Mouse (Mus musculus) limb, embryonic 12.5 days (tissue): ENCODE measurements at regions not wholly inside any gene's neighbourhood (a gene's known extent, or its start where the extent isn't known, plus 50 kb on each side); places are given as distances from the start of the nearest gene placed in this dataset.

ENCODE experiments used
- ATAC-seq: fragments of 200-750 bp; cut with Nextera tagmentation; 2 replicates; pipeline ENCODE4 v1.8.0; 2017; ENCODE audit warnings: low read depth, moderate TSS enrichment; ENCODE audit not compliant: insufficient number of reproducible peaks, insufficient read depth, low FRiP score, low TSS enrichment
- H3K27ac ChIP-seq: fragments of 300-500 bp; sonication (generic); 2 replicates; pipeline ENCODE4 v1.5.1; 2016; ENCODE audit warnings: mild to moderate bottlenecking, moderate library complexity
- H3K27me3 ChIP-seq: fragments of 300-500 bp; sonication (generic); 2 replicates; pipeline ENCODE4 v1.6.1; 2016; ENCODE audit warnings: mild to moderate bottlenecking, moderate library complexity
- H3K36me3 ChIP-seq: fragments of 300-500 bp; sonication (generic); 2 replicates; pipeline ENCODE4 v1.6.1; 2016; ENCODE audit warnings: mild to moderate bottlenecking, moderate library complexity
- H3K4me1 ChIP-seq: fragments of 300-500 bp; sonication (generic); replicated peaks from 2 replicates; pipeline ENCODE4 v1.6.1; 2016
- H3K4me2 ChIP-seq: fragments of 300-500 bp; sonication (generic); 2 replicates; pipeline ENCODE4 v1.6.1; 2016; ENCODE audit warnings: mild to moderate bottlenecking, moderate library complexity
- H3K4me3 ChIP-seq: fragments of 300-500 bp; sonication (generic); replicated peaks from 2 replicates; pipeline ENCODE4 v1.5.1; 2016; ENCODE audit warnings: mild to moderate bottlenecking
- H3K9ac ChIP-seq: fragments of 300-500 bp; sonication (generic); replicated peaks from 2 replicates; pipeline ENCODE4 v1.6.1; 2016; ENCODE audit warnings: mild to moderate bottlenecking, moderate library complexity
- H3K9me3 ChIP-seq: fragments of 300-500 bp; sonication (generic); 2 replicates; pipeline ENCODE4 v1.6.1; 2016; ENCODE audit warnings: mild to moderate bottlenecking, moderate library complexity
- WGBS: fragments of 180-500 bp; shearing (Covaris S2); methylation state at CpG from one replicate; pipeline ENCODE4 v1.1.7; 2016; 5-methylcytosine and 5-hydroxymethylcytosine counted together

DNA sequence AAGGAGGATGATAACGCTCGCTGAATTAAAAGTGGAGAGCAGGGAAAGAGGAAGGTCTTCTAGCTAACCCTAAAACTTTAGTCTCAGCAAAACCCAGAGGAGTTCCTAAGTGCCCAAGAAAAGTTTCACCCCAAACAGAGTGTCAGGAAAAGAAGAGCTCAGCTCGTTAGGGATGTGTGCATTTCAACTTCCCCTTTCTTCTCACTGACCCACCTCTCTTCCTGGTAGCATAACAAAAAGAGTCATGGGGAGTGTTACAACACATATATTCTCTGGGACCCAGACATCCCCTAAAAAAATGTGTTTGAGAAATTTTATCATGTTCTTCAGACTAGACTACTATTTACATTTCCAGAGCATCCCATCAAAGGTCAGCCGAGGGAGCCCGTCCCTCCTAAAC, 432.6 kb downstream of the Mctp2 start:
- Histone ChIP-seq H3K4me2 (no peak overlapping the region), H3K27ac (no peak overlapping the region), H3K27me3 (0 out of 2 replicates have a peak, but pooled peaks cover under 1% of the 10 kb centered on the region), H3K9ac (no peak overlapping the region), H3K36me3 (no peaks in the 10 kb centered on the region), H3K9me3 (no peaks in the 10 kb centered on the region), H3K4me1 (no peaks in the 10 kb centered on the region), H3K4me3 (no peak overlapping the region)
- 81% methylated on average over 5 of the region's 5 CpGs for WGBS
- no peak for ATAC-seq

DNA sequence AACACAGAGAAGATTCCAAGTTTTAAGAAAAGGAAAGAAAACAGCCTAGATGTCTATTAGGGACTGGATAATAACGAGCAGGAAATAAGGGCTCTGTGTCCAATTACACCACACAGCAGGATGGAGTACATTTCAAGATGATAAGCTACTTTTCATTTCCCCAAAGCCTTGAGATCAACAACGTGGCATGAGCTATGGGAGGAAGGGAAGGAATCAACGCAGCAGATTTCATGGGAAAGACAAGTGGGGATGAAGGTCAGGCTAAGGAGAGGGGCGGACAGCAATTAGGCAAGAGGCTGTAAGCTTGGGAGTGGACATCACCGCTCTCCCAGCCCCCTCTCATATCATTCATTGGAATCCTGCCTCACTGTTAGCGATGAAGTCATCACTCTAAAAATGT, 433.5 kb downstream of the Mctp2 start:
- Histone ChIP-seq H3K36me3 (no peaks in the 10 kb centered on the region), H3K27me3 (peaks cover 6% of the 10 kb centered on the region), H3K4me3 (no peak overlapping the region), H3K9me3 (no peaks in the 10 kb centered on the region), H3K9ac (no peak overlapping the region), H3K4me2 (no peak overlapping the region), H3K4me1 (no peaks in the 10 kb centered on the region), H3K27ac (no peak overlapping the region)
- no peak for ATAC-seq
- 43% methylated on average over 6 of the region's 6 CpGs for WGBS

DNA sequence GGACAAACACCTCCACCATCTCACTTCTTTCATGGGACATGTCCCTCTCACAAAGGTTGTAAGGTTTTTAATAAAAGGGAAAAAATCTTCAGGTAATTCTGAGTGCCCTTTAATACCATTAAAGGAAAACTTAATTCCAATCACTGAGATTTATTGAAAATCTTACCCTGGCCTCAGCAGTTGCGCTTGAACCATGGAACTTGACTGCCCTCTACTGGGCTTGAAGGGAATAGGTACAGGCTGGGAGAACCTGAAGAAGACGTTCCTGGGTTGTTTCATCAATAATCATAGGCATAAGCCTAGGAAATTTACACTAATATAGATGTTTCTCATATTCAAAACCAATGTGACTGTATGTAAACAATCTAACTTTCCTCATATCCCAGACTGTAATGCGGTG, 439.3 kb downstream of the Mctp2 start:
- Histone ChIP-seq H3K9me3 (no peaks in the 10 kb centered on the region), H3K4me1 (peaks cover 5% of the 10 kb centered on the region; the same call in 1 of the 2 replicates), H3K4me3 (no peak overlapping the region), H3K36me3 (no peaks in the 10 kb centered on the region), H3K9ac (no peak overlapping the region), H3K4me2 (no peak overlapping the region), H3K27me3 (peaks cover 14% of the 10 kb centered on the region), H3K27ac (no peak overlapping the region)
- no peak for ATAC-seq
- 15% methylated on average over 3 of the region's 3 CpGs for WGBS

DNA sequence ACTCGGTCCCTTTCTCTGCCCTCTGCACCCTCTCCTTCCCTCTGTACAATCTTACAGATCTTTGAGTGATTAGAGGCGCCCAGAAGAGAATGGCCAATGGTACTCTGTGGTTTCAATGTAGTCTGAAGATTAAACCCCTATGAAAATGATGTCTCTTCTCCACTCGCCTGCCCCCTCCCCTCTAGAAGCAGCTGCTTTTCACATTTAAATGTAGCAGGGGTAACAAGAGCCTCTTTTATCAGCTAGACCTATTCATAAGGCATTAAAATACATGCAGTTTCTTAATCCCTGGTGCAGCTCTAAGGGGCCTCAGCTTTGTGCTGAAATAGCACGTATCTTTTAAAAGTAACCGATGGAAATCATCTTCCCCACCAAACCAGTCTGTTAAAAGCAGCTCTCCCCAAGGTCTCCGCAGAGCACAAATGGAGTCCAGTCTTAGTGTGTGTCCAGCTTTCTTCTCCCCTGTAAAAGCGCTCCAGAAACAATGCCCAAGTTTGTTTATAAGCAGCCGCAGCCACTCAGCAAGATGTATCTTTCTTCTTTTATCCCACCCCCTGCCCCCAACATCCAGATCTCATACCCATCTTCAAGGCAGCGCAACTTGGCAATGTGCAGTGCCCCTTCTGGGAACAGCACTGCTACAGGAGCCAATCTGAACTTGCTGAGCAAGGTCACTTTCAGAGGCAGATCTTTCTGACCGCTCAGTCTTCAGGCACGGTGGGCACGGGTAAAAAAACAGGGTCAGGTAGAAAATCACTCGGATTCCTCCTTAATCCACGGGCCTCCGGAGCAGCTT, 440.8 kb downstream of the Mctp2 start:
- ATAC-seq: no peak
- WGBS: 47% methylated on average over 15 of the region's 15 CpGs
- Histone ChIP-seq H3K9me3 (no peaks in the 10 kb centered on the region), H3K27me3 (peaks cover 14% of the 10 kb centered on the region), H3K36me3 (no peaks in the 10 kb centered on the region), H3K27ac (no peak overlapping the region), H3K4me2 (no peak overlapping the region), H3K4me1 (peaks cover 5% of the 10 kb centered on the region; the same call in 1 of the 2 replicates), H3K4me3 (no peak overlapping the region), H3K9ac (no peak overlapping the region)

DNA sequence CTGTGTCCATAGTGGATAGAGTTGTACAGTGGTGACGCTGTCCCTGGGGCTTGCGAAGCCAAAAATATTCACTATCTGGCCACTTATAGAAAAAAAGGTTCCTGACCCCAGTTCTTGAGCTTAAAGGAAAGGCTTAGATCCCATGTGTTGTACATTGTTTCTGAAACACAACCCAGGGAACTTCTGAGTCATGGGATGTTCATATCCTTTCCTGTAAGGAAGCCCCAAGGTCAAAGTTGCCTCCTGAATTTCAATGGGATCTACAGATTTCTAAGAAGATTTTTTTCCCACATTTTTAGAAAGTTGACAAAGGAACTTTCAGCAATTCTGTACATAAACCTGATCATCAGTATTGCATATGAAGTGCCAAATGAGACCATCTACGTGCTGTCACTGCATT, 453.5 kb downstream of the Mctp2 start:
- H3K4me1 ChIP-seq: no peaks in the 10 kb centered on the region
- WGBS: 93% methylated on average over 3 of the region's 3 CpGs
- ATAC-seq: no peak
- no peaks in the 10 kb centered on the region for H3K9me3 ChIP-seq
- no peak overlapping the region for H3K4me3 ChIP-seq
- no peaks in the 10 kb centered on the region for H3K36me3 ChIP-seq
- H3K27me3 ChIP-seq: no peaks in the 10 kb centered on the region
- H3K9ac ChIP-seq: no peak overlapping the region
- H3K4me2 ChIP-seq: no peak overlapping the region
- H3K27ac ChIP-seq: no peak overlapping the region

DNA sequence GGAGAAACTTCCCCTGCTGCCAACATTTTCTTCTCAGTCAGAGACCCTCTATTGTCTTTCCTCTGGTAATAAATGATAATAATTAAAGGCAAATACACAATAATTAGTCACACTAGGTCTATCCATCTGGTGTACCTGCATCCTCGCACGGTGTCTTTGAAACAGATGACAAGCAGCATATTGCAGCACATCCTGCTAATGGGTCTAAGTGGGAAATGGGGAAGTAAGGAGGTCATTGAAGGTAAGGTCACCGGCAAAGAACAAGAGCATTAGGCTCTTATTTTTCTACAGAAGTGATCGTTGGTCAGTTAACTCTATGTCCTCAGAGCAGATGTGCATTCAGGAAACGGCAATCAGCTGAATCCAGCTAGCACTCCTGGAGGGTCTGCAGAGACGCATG, 457.2 kb downstream of the Mctp2 start:
- 79% methylated on average over 6 of the region's 6 CpGs for WGBS
- Histone ChIP-seq H3K27ac (no peak overlapping the region), H3K9ac (no peak overlapping the region), H3K27me3 (no peaks in the 10 kb centered on the region), H3K4me1 (no peaks in the 10 kb centered on the region), H3K36me3 (no peaks in the 10 kb centered on the region), H3K4me3 (no peak overlapping the region), H3K9me3 (no peaks in the 10 kb centered on the region), H3K4me2 (no peak overlapping the region)
- no peak for ATAC-seq

DNA sequence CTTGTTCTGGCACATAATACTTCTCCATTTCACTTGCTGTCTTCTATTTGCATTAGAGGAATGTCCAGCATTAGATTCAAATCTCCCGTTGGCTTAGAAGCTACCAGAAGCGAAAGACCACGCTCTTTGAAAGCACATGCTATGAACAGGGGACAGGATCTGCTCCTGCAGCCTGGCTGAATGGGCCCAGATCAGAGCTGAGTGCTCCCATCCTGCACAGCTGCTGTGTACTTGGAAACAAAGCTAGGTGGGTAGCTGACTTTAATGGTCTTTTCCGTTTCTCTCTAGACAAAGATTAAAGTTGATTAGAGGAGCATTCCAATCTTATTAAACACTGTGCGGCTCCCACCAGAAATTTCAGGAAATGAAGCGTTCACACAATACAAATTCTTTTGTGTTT, 468.6 kb downstream of the Mctp2 start:
- H3K36me3 ChIP-seq: no peaks in the 10 kb centered on the region
- H3K27me3 ChIP-seq: no peaks in the 10 kb centered on the region
- H3K4me1 ChIP-seq: 0 out of 2 replicates have a peak, but pooled peaks cover 5% of the 10 kb centered on the region
- WGBS: 62% methylated on average over 6 of the region's 6 CpGs
- H3K4me3 ChIP-seq: no peak overlapping the region
- H3K9ac ChIP-seq: no peak overlapping the region
- no peak overlapping the region for H3K27ac ChIP-seq
- no peaks in the 10 kb centered on the region for H3K9me3 ChIP-seq
- H3K4me2 ChIP-seq: no peak overlapping the region
- no peak for ATAC-seq

DNA sequence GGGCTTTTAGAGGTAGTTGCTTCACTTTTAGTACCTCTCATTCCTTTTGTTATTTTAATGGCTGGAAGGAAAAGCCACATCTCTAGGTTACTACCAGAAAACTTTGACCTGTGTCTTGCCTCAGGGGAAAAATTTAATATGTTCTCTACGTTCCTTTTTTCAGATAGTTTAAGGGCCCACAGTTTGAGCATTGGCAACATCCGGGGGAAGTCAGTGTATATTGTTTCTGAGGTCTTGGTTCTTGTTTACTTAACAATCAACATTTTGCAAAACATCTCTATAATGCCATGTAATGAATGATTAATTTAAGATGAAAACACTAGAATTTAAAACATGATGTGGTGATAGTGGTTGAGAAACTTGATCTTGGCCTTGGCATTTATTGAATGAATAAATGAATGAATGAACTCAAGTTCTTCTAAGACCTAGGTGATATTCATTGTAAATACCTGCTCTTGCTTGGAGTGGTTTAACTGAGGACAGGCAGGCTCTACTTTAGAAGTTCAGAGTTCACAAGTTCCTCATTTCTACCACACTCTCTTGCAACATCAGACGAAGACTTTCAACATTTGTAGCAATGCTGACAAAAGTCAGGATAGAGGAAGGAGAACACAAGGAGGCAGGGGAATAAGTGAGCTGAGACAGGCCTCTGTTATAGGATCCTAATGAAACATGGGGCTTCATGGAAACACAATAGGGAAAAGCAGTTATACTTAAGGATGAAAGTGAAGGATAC, 474.4 kb downstream of the Mctp2 start:
- 73% methylated on average over 3 of the region's 3 CpGs for WGBS
- Histone ChIP-seq H3K27me3 (no peaks in the 10 kb centered on the region), H3K4me2 (no peak overlapping the region), H3K27ac (no peak overlapping the region), H3K4me3 (no peak overlapping the region), H3K36me3 (no peaks in the 10 kb centered on the region), H3K9me3 (no peaks in the 10 kb centered on the region), H3K9ac (no peak overlapping the region), H3K4me1 (0 out of 2 replicates have a peak, but pooled peaks cover 4% of the 10 kb centered on the region)
- no peak for ATAC-seq

DNA sequence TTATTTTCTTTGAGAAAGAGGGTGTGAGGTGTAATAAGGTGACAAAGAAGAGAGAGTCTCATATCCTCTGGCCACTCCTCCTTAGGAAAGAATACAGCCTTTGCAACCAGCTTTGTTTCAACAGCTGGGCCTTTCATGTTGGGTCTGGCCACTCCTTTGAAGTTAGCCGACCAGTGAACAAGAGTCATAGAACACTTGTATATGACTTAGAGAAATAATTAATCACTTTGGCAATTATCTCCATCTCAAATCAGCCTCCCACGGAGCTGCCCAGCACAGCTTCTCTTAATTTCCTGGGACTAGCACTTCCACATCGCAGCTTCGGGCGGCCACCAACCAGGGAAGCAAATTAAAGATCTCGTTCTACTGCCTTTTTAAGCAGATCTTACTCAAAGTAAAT, 476.8 kb downstream of the Mctp2 start:
- H3K27me3 ChIP-seq: no peaks in the 10 kb centered on the region
- no peak overlapping the region for H3K9ac ChIP-seq
- H3K4me2 ChIP-seq: no peak overlapping the region
- H3K9me3 ChIP-seq: no peaks in the 10 kb centered on the region
- 0 out of 2 replicates have a peak, but pooled peaks cover 4% of the 10 kb centered on the region for H3K4me1 ChIP-seq
- no peak overlapping the region for H3K27ac ChIP-seq
- no peak for ATAC-seq
- no peaks in the 10 kb centered on the region for H3K36me3 ChIP-seq
- no peak overlapping the region for H3K4me3 ChIP-seq
- 12% methylated on average over 6 of the region's 6 CpGs for WGBS

DNA sequence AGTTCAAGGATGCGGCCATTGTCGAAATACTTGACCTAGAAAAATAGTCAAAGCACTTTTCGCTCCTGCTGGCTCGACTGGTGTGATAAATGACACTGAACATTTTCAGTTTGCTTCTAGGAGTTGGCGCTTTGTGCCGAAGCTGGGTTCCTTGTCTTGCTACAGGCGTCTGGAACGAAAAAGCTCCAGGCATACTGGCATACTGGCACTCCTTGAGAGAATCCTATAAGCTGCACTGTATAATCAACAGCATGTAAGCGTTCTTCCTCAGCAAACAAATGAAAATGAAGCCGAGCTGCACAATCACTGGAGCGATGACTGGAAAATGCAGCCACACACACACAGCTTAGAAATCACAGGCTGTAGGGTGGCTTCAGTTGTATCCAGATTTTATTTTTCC, 464.9 kb upstream of the Gm10295 start:
- ATAC-seq: no peak
- no peaks in the 10 kb centered on the region for H3K36me3 ChIP-seq
- H3K4me2 ChIP-seq: no peak overlapping the region
- no peaks in the 10 kb centered on the region for H3K9me3 ChIP-seq
- 87% methylated on average over 11 of the region's 11 CpGs for whole genome bisulfite sequencing
- no peak overlapping the region for H3K27ac ChIP-seq
- no peak overlapping the region for H3K9ac ChIP-seq
- H3K4me1 ChIP-seq: no peaks in the 10 kb centered on the region
- no peaks in the 10 kb centered on the region for H3K27me3 ChIP-seq
- no peak overlapping the region for H3K4me3 ChIP-seq

DNA sequence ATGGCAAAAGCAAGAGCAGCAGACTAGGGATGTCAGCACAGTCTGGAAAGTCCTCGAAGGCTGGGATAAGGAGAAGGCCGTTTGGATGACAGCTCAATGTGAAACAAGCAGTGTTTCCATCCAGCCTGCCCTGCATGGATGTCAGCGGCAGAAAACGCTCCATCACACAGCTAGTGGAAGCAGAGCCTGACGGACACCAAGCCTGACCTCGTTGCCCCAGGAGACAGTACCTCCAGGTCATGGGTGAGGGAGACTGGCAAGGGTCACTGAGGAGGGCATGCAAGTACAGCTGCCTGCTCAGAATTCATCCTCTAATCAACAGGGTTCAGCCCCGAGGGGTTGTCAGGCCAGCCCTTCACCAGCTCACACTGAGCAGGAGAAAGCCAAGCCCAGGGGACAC, 442.9 kb upstream of the Gm10295 start:
- no peak overlapping the region for H3K4me3 ChIP-seq
- H3K4me1 ChIP-seq: no peaks in the 10 kb centered on the region
- ATAC-seq: no peak
- H3K36me3 ChIP-seq: no peaks in the 10 kb centered on the region
- H3K4me2 ChIP-seq: no peak overlapping the region
- H3K27ac ChIP-seq: no peak overlapping the region
- 40% methylated on average over 7 of the region's 7 CpGs for WGBS
- no peak overlapping the region for H3K9ac ChIP-seq
- no peaks in the 10 kb centered on the region for H3K27me3 ChIP-seq
- no peaks in the 10 kb centered on the region for H3K9me3 ChIP-seq
